Comparison of ENCODE assay signal across 17 mouse cellular contexts in the genomic region with DNA sequence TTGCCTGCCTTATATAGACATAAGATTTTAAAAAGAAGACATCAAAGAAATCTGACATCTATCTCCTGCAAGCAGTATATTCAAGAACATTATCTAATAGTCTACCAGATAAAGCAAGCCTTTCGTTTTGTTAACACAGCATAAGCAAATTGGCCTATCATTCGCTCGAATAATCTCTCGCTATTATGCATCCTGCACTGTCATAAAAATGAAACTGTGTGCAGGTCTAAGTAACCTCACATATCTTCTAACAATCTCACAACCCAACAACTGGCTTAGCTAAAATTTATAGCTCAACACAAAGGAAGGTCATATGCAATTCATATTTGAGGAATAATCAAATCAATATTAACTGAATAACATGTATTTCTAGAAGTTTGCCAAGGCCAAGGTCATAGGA.
DNase-seq lines count a peak whose midpoint lies in the region; ATAC-seq and TF ChIP-seq lines count a peak whose summit lies in the region.
"Had no signal": no experiment of that assay in that cellular context is flagged by ENCODE, and none has a peak within 500 bp of the region (broad histone marks: within the 10 kb centered on the region; RNA-seq: fewer than 3 reads in every experiment).

No protein-coding gene starts in this region.

- no peaks in the 10 kb centered on the region for H3K27me3 ChIP-seq in forebrain, embryonic 15.5 days
- H3K27me3 ChIP-seq in forebrain, embryonic 11.5 days (ENCODE audit: control insufficient read depth, insufficient read depth, low read length) = no peaks in the 10 kb centered on the region
- H3K27me3 ChIP-seq in hindbrain, embryonic 15.5 days = no peaks in the 10 kb centered on the region
- no peaks in the 10 kb centered on the region for H3K27me3 ChIP-seq in hindbrain, embryonic 11.5 days (ENCODE audit: control insufficient read depth, insufficient read depth, low read length)
- H3K27me3 ChIP-seq in midbrain, embryonic 14.5 days (ENCODE audit: control insufficient read depth, insufficient read depth, low read length) = no peaks in the 10 kb centered on the region
- H3K27me3 ChIP-seq in midbrain, embryonic 10.5 days (ENCODE audit: low read depth, poor library complexity, severe bottlenecking) = no peaks in the 10 kb centered on the region
- H3K27me3 ChIP-seq in midbrain, postnatal 0 days (ENCODE audit: insufficient read depth, low read length) = no peaks in the 10 kb centered on the region
- H3K27me3 ChIP-seq: embryonic facial prominence, embryonic 12.5 days; heart, embryonic 13.5 days; hindbrain, embryonic 12.5 days had no signal

- H3K27ac ChIP-seq in forebrain, embryonic 15.5 days (replicated peaks) = peak overlapping the region; percentile 71
- no peak overlapping the region for H3K27ac ChIP-seq in forebrain, embryonic 11.5 days (ENCODE audit: low read depth, low read length)
- peak overlapping the region; percentile 51; the same call in 1 of the 2 replicates for H3K27ac ChIP-seq in hindbrain, embryonic 15.5 days (replicated peaks)
- no peak overlapping the region for H3K27ac ChIP-seq in hindbrain, embryonic 11.5 days (ENCODE audit: low read depth, low read length)
- no peak overlapping the region for H3K27ac ChIP-seq in midbrain, embryonic 14.5 days (replicated peaks; ENCODE audit: low read depth, low read length)
- no peak overlapping the region for H3K27ac ChIP-seq in midbrain, embryonic 10.5 days (replicated peaks)
- H3K27ac ChIP-seq in midbrain, postnatal 0 days (ENCODE audit: low read depth, low read length) = no peak overlapping the region; the same call in 1 of the 2 replicates
- H3K27ac ChIP-seq: embryonic facial prominence, embryonic 12.5 days; heart, embryonic 13.5 days; hindbrain, embryonic 12.5 days had no signal

- TF ChIP-seq CTCF in midbrain, postnatal 0 days (IDR thresholded peaks at IDR 0.05) = no peak

- H3K9ac ChIP-seq in forebrain, embryonic 15.5 days (replicated peaks) = no peak overlapping the region
- H3K9ac ChIP-seq in forebrain, embryonic 11.5 days (ENCODE audit: low read length) = no peak overlapping the region
- H3K9ac ChIP-seq in hindbrain, embryonic 15.5 days = no peak overlapping the region
- no peak overlapping the region for H3K9ac ChIP-seq in hindbrain, embryonic 11.5 days (ENCODE audit: low read depth, low read length)
- H3K9ac ChIP-seq in midbrain, embryonic 14.5 days (replicated peaks; ENCODE audit: low read length) = no peak overlapping the region
- H3K9ac ChIP-seq in midbrain, postnatal 0 days (replicated peaks; ENCODE audit: low read length, poor library complexity, severe bottlenecking) = no peak overlapping the region
- H3K9ac ChIP-seq: embryonic facial prominence, embryonic 12.5 days; heart, embryonic 13.5 days; hindbrain, embryonic 12.5 days had no signal

- H3K4me1 ChIP-seq in forebrain, embryonic 15.5 days = peaks cover 5% of the 10 kb centered on the region
- H3K4me1 ChIP-seq in forebrain, embryonic 11.5 days (replicated peaks; ENCODE audit: control insufficient read depth, insufficient read depth, low read length) = no peaks in the 10 kb centered on the region
- H3K4me1 ChIP-seq in hindbrain, embryonic 15.5 days (replicated peaks) = no peaks in the 10 kb centered on the region; the same call in 1 of the 2 replicates
- no peaks in the 10 kb centered on the region for H3K4me1 ChIP-seq in hindbrain, embryonic 11.5 days (replicated peaks; ENCODE audit: control insufficient read depth, insufficient read depth, low read length)
- no peaks in the 10 kb centered on the region for H3K4me1 ChIP-seq in midbrain, embryonic 14.5 days (ENCODE audit: control insufficient read depth, insufficient read depth, low read length)
- H3K4me1 ChIP-seq in midbrain, embryonic 10.5 days = no peaks in the 10 kb centered on the region
- no peaks in the 10 kb centered on the region for H3K4me1 ChIP-seq in midbrain, postnatal 0 days (ENCODE audit: insufficient read depth, low read length)
- H3K4me1 ChIP-seq: embryonic facial prominence, embryonic 12.5 days; heart, embryonic 13.5 days; hindbrain, embryonic 12.5 days had no signal

- peak; percentile 39; the same call in 1 of the 2 replicates for ATAC-seq in forebrain, embryonic 15.5 days (replicated peaks)
- ATAC-seq in forebrain, embryonic 11.5 days (replicated peaks; ENCODE audit: low FRiP score) = no peak
- no peak for ATAC-seq in hindbrain, embryonic 15.5 days (ENCODE audit: low FRiP score, low read depth)
- no peak for ATAC-seq in hindbrain, embryonic 11.5 days (ENCODE audit: low FRiP score)
- no peak for ATAC-seq in midbrain, embryonic 14.5 days (ENCODE audit: low FRiP score, low TSS enrichment)
- ATAC-seq in midbrain, postnatal 0 days (ENCODE audit: low FRiP score) = 0 out of 2 replicates have a peak, but pooled peaks have one; percentile 7

- DNase-seq in forebrain, embryonic 11.5 days (ENCODE audit: low spot score) = no peak
- DNase-seq in hindbrain, embryonic 11.5 days (ENCODE audit: low spot score) = no peak
- peak; percentile 17 for DNase-seq in midbrain, embryonic 14.5 days
- no peak for DNase-seq in midbrain, embryonic 10.5 days (ENCODE audit: low spot score)
- DNase-seq in midbrain, postnatal 0 days (ENCODE audit: low spot score) = no peak
- DNase-seq: adrenal gland, postnatal 10 days; cerebellum, adult 11-12 months; cerebellum, adult 9-10 months; cerebellum, postnatal 25 days; gastrocnemius, postnatal 36 days; heart, adult 11 months; heart, postnatal 36 days had no signal

- H3K36me3 ChIP-seq in forebrain, embryonic 15.5 days = no peaks in the 10 kb centered on the region
- no peaks in the 10 kb centered on the region for H3K36me3 ChIP-seq in forebrain, embryonic 11.5 days (ENCODE audit: control insufficient read depth, insufficient read depth, low read length)
- H3K36me3 ChIP-seq in hindbrain, embryonic 15.5 days = no peaks in the 10 kb centered on the region
- H3K36me3 ChIP-seq in hindbrain, embryonic 11.5 days (ENCODE audit: control insufficient read depth, insufficient read depth, low read length) = no peaks in the 10 kb centered on the region
- no peaks in the 10 kb centered on the region for H3K36me3 ChIP-seq in midbrain, embryonic 14.5 days (ENCODE audit: control insufficient read depth, insufficient read depth, low read length)
- no peaks in the 10 kb centered on the region for H3K36me3 ChIP-seq in midbrain, embryonic 10.5 days
- H3K36me3 ChIP-seq in midbrain, postnatal 0 days (ENCODE audit: insufficient read depth, low read length) = no peaks in the 10 kb centered on the region
- H3K36me3 ChIP-seq: embryonic facial prominence, embryonic 12.5 days; heart, embryonic 13.5 days; hindbrain, embryonic 12.5 days had no signal

- H3K4me3 ChIP-seq in forebrain, embryonic 15.5 days = no peak overlapping the region
- no peak overlapping the region for H3K4me3 ChIP-seq in forebrain, embryonic 11.5 days (ENCODE audit: low read depth, low read length)
- H3K4me3 ChIP-seq in hindbrain, embryonic 15.5 days = no peak overlapping the region
- no peak overlapping the region for H3K4me3 ChIP-seq in hindbrain, embryonic 11.5 days (ENCODE audit: low read depth, low read length)
- no peak overlapping the region for H3K4me3 ChIP-seq in midbrain, embryonic 14.5 days (replicated peaks; ENCODE audit: low read depth, low read length)
- H3K4me3 ChIP-seq in midbrain, embryonic 10.5 days = no peak overlapping the region
- no peak overlapping the region for H3K4me3 ChIP-seq in midbrain, postnatal 0 days (ENCODE audit: low read depth, low read length)
- H3K4me3 ChIP-seq: embryonic facial prominence, embryonic 12.5 days; heart, embryonic 13.5 days; hindbrain, embryonic 12.5 days had no signal

- H3K4me2 ChIP-seq in forebrain, embryonic 15.5 days (replicated peaks) = no peak overlapping the region
- H3K4me2 ChIP-seq in forebrain, embryonic 11.5 days (ENCODE audit: low read depth, low read length, severe bottlenecking) = no peak overlapping the region
- H3K4me2 ChIP-seq in hindbrain, embryonic 15.5 days = no peak overlapping the region
- H3K4me2 ChIP-seq in hindbrain, embryonic 11.5 days (replicated peaks; ENCODE audit: low read depth, low read length) = no peak overlapping the region
- H3K4me2 ChIP-seq in midbrain, embryonic 14.5 days (ENCODE audit: low read length) = no peak overlapping the region
- H3K4me2 ChIP-seq in midbrain, postnatal 0 days (ENCODE audit: low read depth, low read length, poor library complexity, severe bottlenecking) = no peak overlapping the region
- H3K4me2 ChIP-seq: embryonic facial prominence, embryonic 12.5 days; heart, embryonic 13.5 days; hindbrain, embryonic 12.5 days had no signal

- 86% methylated on average over 4 of the region's 4 CpGs for WGBS in forebrain, embryonic 15.5 days
- WGBS in forebrain, embryonic 11.5 days = 96% methylated on average over 4 of the region's 4 CpGs
- 80% methylated on average over 4 of the region's 4 CpGs for WGBS in hindbrain, embryonic 15.5 days
- WGBS in hindbrain, embryonic 11.5 days = 94% methylated on average over 4 of the region's 4 CpGs
- 86% methylated on average over 4 of the region's 4 CpGs for WGBS in midbrain, embryonic 14.5 days
- 97% methylated on average over 4 of the region's 4 CpGs for WGBS in midbrain, embryonic 10.5 days
- 75% methylated on average over 4 of the region's 4 CpGs for WGBS in midbrain, postnatal 0 days

- H3K9me3 ChIP-seq in forebrain, embryonic 15.5 days = no peaks in the 10 kb centered on the region
- no peaks in the 10 kb centered on the region for H3K9me3 ChIP-seq in forebrain, embryonic 11.5 days (ENCODE audit: control insufficient read depth, low read length)
- H3K9me3 ChIP-seq in hindbrain, embryonic 15.5 days = no peaks in the 10 kb centered on the region
- H3K9me3 ChIP-seq in hindbrain, embryonic 11.5 days (ENCODE audit: control insufficient read depth, low read length) = no peaks in the 10 kb centered on the region
- H3K9me3 ChIP-seq in midbrain, embryonic 14.5 days (ENCODE audit: control insufficient read depth, low read length) = no peaks in the 10 kb centered on the region
- no peaks in the 10 kb centered on the region for H3K9me3 ChIP-seq in midbrain, embryonic 10.5 days (replicated peaks)
- no peaks in the 10 kb centered on the region for H3K9me3 ChIP-seq in midbrain, postnatal 0 days (ENCODE audit: low read length)
- H3K9me3 ChIP-seq: embryonic facial prominence, embryonic 12.5 days; heart, embryonic 13.5 days; hindbrain, embryonic 12.5 days had no signal

Comparison
In these comparisons a context has a peak if more than half of its experiments do, and no peak if none do; other contexts are left out.
1. ATAC-seq: peak in forebrain, embryonic 15.5 days (single experiment) and midbrain, postnatal 0 days (single experiment); none in forebrain, embryonic 11.5 days (single experiment), hindbrain, embryonic 15.5 days (single experiment), hindbrain, embryonic 11.5 days (single experiment) and midbrain, embryonic 14.5 days (single experiment).
2. H3K27ac ChIP-seq: peak in forebrain, embryonic 15.5 days (single experiment) and hindbrain, embryonic 15.5 days (single experiment); none in forebrain, embryonic 11.5 days (single experiment), hindbrain, embryonic 11.5 days (single experiment), midbrain, embryonic 14.5 days (single experiment), midbrain, embryonic 10.5 days (single experiment) and midbrain, postnatal 0 days (single experiment).